Mouse (Mus musculus): ENCODE data around the gene Sac3d1. TPM values are rescaled to one million over a fixed set of nuclear protein-coding genes. Genes with fewer than 3 reads are reported as not detected.
"Not testable (repeated sequence)": the region's sequence is repeated elsewhere in the genome, so short reads cannot be mapped to it uniquely, and the experiment has no call there.

The Sac3d1 gene
- 21.4 and 24.2 TPM in 2 replicates for polyA plus RNA-seq (2012; rRNA removed)

- under 1% methylated on average over 77 of the region's 77 CpGs for WGBS
- no peak for DNase-seq (ENCODE audit: low read depth, low spot score)
Observed at GRCm38 (mm10) chr19:6117986-6118676, at the start of gene Sac3d1. TSS of gene Sac3d1 (minus strand) at chr19:6118650.

- WGBS: 83% methylated on average over 4 of the region's 4 CpGs
- DNase-seq (ENCODE audit: low read depth, low spot score): no peak
Observed at GRCm38 (mm10) chr19:6166750-6167149, 48.3 kb upstream of the Sac3d1 start.

GRCm38 (mm10) chr19:6163872-6164547, 45.6 kb upstream of the Sac3d1 start:
- WGBS: 17% methylated on average over 10 of the region's 10 CpGs
- DNase-seq (ENCODE audit: low read depth, low spot score): peak; percentile 53

GRCm38 (mm10) chr19:6157220-6157619, 38.8 kb upstream of the Sac3d1 start:
- DNase-seq (ENCODE audit: low read depth, low spot score): no peak
- WGBS: 48% methylated on average over 6 of the region's 6 CpGs

GRCm38 (mm10) chr19:6156372-6156771, 37.9 kb upstream of the Sac3d1 start:
- WGBS: 65% methylated on average over 8 of the region's 8 CpGs
- DNase-seq (ENCODE audit: low read depth, low spot score): no peak

GRCm38 (mm10) chr19:6155174-6155573, 36.7 kb upstream of the Sac3d1 start:
- 81% methylated on average over 9 of the region's 9 CpGs for WGBS
- DNase-seq (ENCODE audit: low read depth, low spot score): no peak

GRCm38 (mm10) chr19:6144842-6145241, 26.4 kb upstream of the Sac3d1 start:
- 55% methylated on average over 5 of the region's 5 CpGs for WGBS
- DNase-seq (ENCODE audit: low read depth, low spot score): no peak

GRCm38 (mm10) chr19:6141394-6141749, 22.9 kb upstream of the Sac3d1 start, which contains the start of gene Arl2:
TSS of gene Arl2 (minus strand) at chr19:6141548.
- under 1% methylated on average over 15 of the region's 15 CpGs for WGBS
- DNase-seq (ENCODE audit: low read depth, low spot score): no peak

- no peak for DNase-seq (ENCODE audit: low read depth, low spot score)
- WGBS: under 1% methylated on average over 68 of the region's 68 CpGs
Observed at GRCm38 (mm10) chr19:6140678-6141393, 22.4 kb upstream of the Sac3d1 start, which contains the start of gene Batf2. TSS of gene Batf2 (plus strand) at chr19:6140983.

GRCm38 (mm10) chr19:6140374-6140677, 21.9 kb upstream of the Sac3d1 start:
- under 1% methylated on average over 16 of the region's 16 CpGs for WGBS
- DNase-seq (ENCODE audit: low read depth, low spot score): no peak

- no peak for DNase-seq (ENCODE audit: low read depth, low spot score)
- WGBS: 93% methylated on average over 6 of the region's 6 CpGs
Observed at GRCm38 (mm10) chr19:6139701-6140100, 21.3 kb upstream of the Sac3d1 start.

GRCm38 (mm10) chr19:6136397-6136796, 17.9 kb upstream of the Sac3d1 start:
- 80% methylated on average over 3 of the region's 3 CpGs for WGBS
- DNase-seq (ENCODE audit: low read depth, low spot score): no peak

GRCm38 (mm10) chr19:6133197-6133596, 14.7 kb upstream of the Sac3d1 start:
- WGBS: 42% methylated on average over 1 of the region's 1 CpGs
- not testable (repeated sequence) for DNase-seq (ENCODE audit: low read depth, low spot score)

GRCm38 (mm10) chr19:6132171-6132827, 13.8 kb upstream of the Sac3d1 start:
- WGBS: 89% methylated on average over 7 of the region's 7 CpGs
- no peak for DNase-seq (ENCODE audit: low read depth, low spot score)

GRCm38 (mm10) chr19:6130414-6131128, 12.1 kb upstream of the Sac3d1 start:
- DNase-seq (ENCODE audit: low read depth, low spot score): not testable (repeated sequence)
- WGBS: 62% methylated on average over 7 of the region's 7 CpGs

- WGBS: under 1% methylated on average over 32 of the region's 32 CpGs
- peak; percentile 93 for DNase-seq (ENCODE audit: low read depth, low spot score)
Observed at GRCm38 (mm10) chr19:6127760-6128341, 9.4 kb upstream of the Sac3d1 start, which contains the start of gene Snx15. TSS of gene Snx15 (minus strand) at chr19:6128304.

- no peak for DNase-seq (ENCODE audit: low read depth, low spot score)
- 26% methylated on average over 10 of the region's 10 CpGs for WGBS
Observed at GRCm38 (mm10) chr19:6126789-6127580, 8.5 kb upstream of the Sac3d1 start.

GRCm38 (mm10) chr19:6126289-6126688, 7.8 kb upstream of the Sac3d1 start:
- DNase-seq (ENCODE audit: low read depth, low spot score): no peak
- 20% methylated on average over 4 of the region's 4 CpGs for WGBS

Data from large intestine, adult 2 months (tissue).